Mouse (Mus musculus): ENCODE measurements at regions not wholly inside any gene's neighbourhood (a gene's known extent, or its start where the extent isn't known, plus 50 kb on each side); places are given as distances from the start of the nearest gene placed in this dataset.
"Not testable (repeated sequence)": the region's sequence is repeated elsewhere in the genome, so short reads cannot be mapped to it uniquely, and the experiment has no call there.

GRCm38 (mm10) chr14:19327321-19327720, 91.4 kb downstream of the Gm21738 start:
- DNase-seq (ENCODE audit: low spot score): no peak

GRCm38 (mm10) chr14:19311614-19312013, 107.1 kb downstream of the Gm21738 start:
- no peak for DNase-seq (ENCODE audit: low spot score)

- not testable (repeated sequence) for DNase-seq (ENCODE audit: low spot score)
These were observed 115.9 kb downstream of the Gm21738 start for GRCm38 (mm10) chr14:19302859-19303258.

GRCm38 (mm10) chr14:19279096-19279495, 139.6 kb downstream of the Gm21738 start:
- no peak for DNase-seq (ENCODE audit: low spot score)

GRCm38 (mm10) chr14:19277777-19278385, 140.8 kb downstream of the Gm21738 start:
- DNase-seq (ENCODE audit: low spot score): peak; percentile 57
